Mouse (Mus musculus) left cerebral cortex, postnatal 10 days (tissue): Measurements from ENCODE around the gene Cldn19. TPM values are rescaled to one million over a fixed set of nuclear protein-coding genes. Genes with fewer than 3 reads are reported as not detected.
A peak's percentile ranks its signal among the peaks of the same experiment; 100 is the strongest.
"Not testable (repeated sequence)": the region's sequence is repeated elsewhere in the genome, so short reads cannot be mapped to it uniquely, and the experiment has no call there.

ENCODE experiments used
- DNase-seq, 2 experiments: peaks; one replicate each; pipeline ENCODE4 v3.0.0; 2021 to 2022; ENCODE audit warnings: low spot score in 2 of 2, mixed read lengths in 1 of 2; ENCODE audit errors: extremely low spot score in 1 of 2
- intact Hi-C: fragments of 180-260 bp; cut with DNase I; formaldehyde crosslinking; loops from one replicate; pipeline ENCODE4 v1.15.1; 2025
- total RNA-seq, 2 experiments: library from RNA; stranded (reverse); gene quantifications; 2 replicates each; pipeline ENCODE4 v1.2.3; 2021

The Cldn19 gene
- total RNA-seq, 2 experiments from 2014 or later, result 0.16 to 0.47 TPM

GRCm38 (mm10) chr4:119247462-119248235 lies 7.6 kb upstream of the Cldn19 start:
- DNase-seq, result peak in 1 of 2 experiments; percentile 80
- intact Hi-C loops, result loop anchor here (5.0 kb wide), 2 partner anchors 45 to 420 kb away; partner anchors contain the start of gene Ybx1

DNA sequence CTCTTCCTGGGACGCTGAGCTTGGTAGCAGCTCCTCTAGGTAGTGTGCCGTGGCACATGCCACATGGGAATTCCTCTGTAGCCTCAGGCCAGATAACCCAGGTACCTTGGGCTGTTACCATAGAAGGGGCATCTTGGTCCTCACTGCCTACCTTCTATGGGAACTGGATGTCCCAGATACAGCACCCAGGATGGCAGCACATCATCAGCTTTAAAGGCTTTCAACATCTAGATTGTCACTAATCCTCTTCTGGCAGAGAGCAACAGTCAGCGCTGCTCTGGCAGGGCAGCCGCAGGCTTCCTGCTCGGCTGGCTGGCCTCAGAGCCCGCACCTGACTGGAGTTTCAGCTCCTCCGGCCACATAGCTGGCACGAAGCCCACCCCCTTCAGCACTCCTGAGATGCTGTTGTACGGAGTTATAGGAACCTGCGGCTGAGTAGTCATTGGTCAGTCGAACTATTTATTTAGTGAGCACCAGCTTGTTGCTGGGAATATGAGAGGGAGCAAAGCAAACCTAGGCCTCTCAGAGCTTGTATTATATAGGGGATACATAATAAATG lies 6.7 kb upstream of the Cldn19 start:
- intact Hi-C loops, result loop anchor here (5.0 kb wide), 2 partner anchors 44 to 419 kb away; partner anchors contain the start of gene Ybx1
- peak in 1 of 2 experiments; percentile 43 for DNase-seq

DNA sequence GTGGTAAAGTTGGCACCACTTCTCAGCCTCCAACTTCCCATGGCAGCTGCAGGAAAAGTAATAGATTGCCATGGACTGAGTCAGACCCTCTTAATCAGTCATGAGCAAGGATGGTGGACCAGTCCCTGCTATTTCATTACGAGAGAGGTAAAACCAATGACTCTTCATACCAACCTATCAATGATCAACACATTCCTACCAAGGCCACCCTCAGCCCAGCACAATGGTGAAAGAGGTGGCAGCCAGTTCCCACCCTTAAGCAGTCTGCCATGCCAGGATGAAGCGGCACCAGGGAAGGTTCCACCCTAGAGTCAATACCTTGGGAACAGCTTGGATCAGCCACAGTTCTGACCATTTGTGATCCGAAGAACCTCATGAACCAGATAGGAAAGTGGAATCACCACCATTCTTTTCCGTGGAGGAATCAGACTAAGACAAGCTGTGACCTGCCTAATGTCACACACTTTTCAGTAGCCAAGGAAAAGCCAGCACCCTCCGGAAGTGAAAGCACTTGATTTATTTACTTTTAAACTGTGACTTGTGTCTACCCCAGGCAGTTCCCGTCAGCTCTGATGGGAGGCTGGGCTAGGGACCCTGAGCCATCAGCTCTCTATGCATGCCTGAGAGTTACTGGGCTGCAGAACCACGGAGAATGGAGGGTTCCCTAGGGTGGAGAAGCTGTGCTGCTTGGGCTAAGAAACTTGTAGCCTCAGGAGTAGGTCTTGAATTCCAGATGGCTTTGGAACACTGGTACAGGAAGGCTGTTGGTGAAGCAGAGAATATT lies 3.0 kb upstream of the Cldn19 start:
- intact Hi-C loops, result no loop called here
- no peak for DNase-seq

DNA sequence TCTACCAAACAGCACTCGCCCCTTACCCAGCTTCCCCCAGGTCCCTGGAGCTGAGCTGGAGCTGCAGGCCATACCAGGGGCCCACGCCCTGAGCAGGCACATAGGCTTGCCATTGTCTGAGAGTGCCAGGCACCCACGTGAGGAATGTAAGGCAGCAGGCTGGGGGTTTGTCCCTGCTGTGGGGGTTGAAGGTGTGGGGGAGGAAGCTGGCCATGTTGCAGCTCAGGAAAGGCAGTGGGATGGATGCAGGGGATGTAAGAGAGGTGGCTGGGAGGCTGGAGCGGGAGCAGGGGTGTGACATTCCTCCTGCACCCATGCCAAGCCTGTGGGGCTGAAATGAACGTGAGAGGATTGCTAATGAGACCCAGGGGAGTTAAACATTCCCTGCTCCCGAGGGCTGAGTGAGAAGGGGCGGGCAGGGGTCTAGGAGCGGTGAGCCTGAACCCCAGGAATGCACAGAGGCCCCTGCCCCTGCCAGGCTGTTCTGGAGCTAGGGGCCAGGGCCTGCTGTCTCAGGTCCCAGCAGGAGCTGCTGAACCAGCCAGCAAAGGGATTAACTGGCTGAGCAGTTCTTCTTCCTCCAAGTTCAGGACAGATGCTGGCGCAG lies 1.1 kb upstream of the Cldn19 start:
- DNase-seq, result peak in 1 of 2 experiments; percentile 37
- intact Hi-C loops, result no loop called here

DNA sequence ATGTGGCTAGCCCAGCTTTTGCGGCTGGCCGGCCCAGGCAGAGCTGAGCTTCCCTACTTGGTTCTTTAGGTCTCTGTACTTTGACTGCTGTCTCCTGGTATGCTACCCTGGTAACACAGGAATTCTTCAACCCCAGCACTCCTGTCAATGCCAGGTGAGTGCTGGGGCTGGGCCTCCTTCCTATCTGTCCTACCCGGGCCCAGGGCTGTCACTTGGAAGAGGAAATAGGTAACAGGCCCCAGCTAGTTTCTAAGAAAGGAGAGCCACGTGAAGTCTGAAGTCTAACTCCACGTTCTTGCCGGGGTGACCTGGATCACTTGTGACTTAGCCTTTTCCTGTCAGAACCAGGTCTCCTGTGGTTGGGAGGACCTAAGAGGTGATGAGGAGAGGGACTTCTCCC lies 1.9 kb downstream of the Cldn19 start:
- intact Hi-C loops, result no loop called here
- DNase-seq, result no peak

GRCm38 (mm10) chr4:119259344-119260254 lies 4.4 kb downstream of the Cldn19 start:
- intact Hi-C loops, result no loop called here
- no peak for DNase-seq

- no peak for DNase-seq
- intact Hi-C loops, result no loop called here
Observed at GRCm38 (mm10) chr4:119261087-119261713, 6.0 kb downstream of the Cldn19 start.

GRCm38 (mm10) chr4:119262483-119262882 lies 7.3 kb downstream of the Cldn19 start:
- no peak for DNase-seq
- intact Hi-C loops, result no loop called here

GRCm38 (mm10) chr4:119263459-119263858 lies 8.2 kb downstream of the Cldn19 start:
- no peak for DNase-seq
- intact Hi-C loops, result no loop called here

GRCm38 (mm10) chr4:119266606-119267005 lies 11.4 kb downstream of the Cldn19 start:
- DNase-seq, result no peak
- intact Hi-C loops, result no loop called here

GRCm38 (mm10) chr4:119274627-119275026 lies 19.4 kb downstream of the Cldn19 start:
- intact Hi-C loops, result no loop called here
- DNase-seq, result no peak

DNA sequence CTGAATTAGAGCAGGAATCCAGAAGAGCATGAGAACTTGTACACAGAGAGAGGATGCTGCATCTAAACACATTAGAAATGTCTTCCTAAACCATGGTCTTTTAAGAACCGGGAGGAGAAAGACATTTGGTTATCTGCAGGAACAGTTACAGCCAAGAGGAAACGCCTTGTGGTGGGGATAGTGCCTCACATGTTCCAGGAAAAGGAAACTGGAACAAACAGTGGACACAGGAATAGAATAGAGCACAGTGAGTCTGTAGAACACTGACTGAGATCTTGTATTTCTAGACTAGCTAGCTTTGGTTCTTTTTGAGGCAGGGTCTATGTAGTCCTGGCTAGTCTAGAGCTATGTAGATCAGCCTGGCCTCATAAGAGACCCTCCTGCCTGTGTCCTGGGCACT lies 20.0 kb downstream of the Cldn19 start:
- intact Hi-C loops, result no loop called here
- no peak for DNase-seq

DNA sequence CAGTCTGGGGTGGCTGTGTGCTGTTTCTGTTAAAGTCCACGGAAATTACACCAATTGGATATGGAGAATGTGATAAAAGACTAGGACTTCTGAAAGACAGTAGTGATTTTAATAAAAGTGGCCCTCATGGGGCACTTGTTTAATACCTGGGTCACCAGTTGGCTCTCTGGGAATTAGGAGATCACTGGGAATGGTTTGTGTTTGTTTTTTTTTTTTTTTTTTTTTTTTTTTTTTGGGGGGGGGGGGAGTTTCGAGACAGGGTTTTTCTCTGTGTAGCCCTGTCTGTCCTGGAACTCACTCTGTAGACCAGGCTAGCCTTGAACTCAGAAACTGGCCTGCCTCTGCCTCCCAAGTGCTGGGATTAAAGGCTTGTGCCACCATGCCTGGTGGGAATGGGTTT lies 20.5 kb downstream of the Cldn19 start:
- intact Hi-C loops, result no loop called here
- DNase-seq, result no peak

DNA sequence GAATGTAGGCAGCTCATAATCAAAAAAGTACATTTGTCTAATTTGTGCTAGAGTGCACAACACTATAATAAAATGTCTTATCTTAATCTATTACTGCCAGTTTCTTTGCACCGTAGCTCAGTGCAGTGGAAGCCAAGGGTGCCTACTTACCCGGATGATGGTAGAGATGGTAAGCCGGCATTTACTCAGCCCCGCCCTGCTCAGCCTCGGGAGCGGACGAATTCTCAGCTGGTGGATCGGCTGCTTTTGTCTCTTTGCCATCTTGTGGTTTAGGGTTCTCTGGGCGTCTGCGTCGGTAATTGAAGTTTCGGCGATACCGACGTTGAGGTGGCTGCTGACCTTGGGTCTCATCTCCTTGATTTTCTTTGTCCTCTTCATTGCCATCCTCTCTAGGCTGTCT lies 23.6 kb downstream of the Cldn19 start:
- intact Hi-C loops, result not testable (repeated sequence)

GRCm38 (mm10) chr4:119284861-119285260 lies 29.6 kb downstream of the Cldn19 start:
- DNase-seq, result no peak
- intact Hi-C loops, result no loop called here

More for the DNA sequence above, 23.6 kb downstream of the Cldn19 start:
- DNase-seq, result not testable (repeated sequence)

DNA sequence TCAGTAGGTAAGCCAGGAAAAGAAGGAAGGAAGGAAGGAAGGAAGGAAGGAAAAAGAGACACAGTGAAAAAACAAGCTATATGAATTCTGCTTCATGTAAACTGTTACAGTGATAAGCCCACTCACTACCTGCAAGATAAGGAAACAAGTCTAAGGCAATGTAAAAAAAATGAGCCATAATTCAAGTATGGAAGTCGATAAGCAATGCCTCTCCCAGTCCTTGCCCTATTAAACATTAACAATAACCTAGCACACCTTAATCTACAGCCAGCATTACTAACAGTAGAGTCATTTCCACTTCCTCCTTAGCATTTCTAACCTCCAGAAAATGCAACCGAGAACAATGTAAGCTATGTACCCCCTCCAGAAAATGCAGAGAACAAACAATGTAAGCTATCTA lies 30.1 kb downstream of the Cldn19 start:
- intact Hi-C loops, result no loop called here
- no peak for DNase-seq

GRCm38 (mm10) chr4:119291921-119292320 lies 36.7 kb downstream of the Cldn19 start:
- intact Hi-C loops, result loop anchor here (5.0 kb wide), 1 partner anchor 45 kb away; no protein-coding TSS in a partner anchor
- DNase-seq, result no peak
